ENCODE assay signal across 8 mouse cellular contexts in the genomic region with DNA sequence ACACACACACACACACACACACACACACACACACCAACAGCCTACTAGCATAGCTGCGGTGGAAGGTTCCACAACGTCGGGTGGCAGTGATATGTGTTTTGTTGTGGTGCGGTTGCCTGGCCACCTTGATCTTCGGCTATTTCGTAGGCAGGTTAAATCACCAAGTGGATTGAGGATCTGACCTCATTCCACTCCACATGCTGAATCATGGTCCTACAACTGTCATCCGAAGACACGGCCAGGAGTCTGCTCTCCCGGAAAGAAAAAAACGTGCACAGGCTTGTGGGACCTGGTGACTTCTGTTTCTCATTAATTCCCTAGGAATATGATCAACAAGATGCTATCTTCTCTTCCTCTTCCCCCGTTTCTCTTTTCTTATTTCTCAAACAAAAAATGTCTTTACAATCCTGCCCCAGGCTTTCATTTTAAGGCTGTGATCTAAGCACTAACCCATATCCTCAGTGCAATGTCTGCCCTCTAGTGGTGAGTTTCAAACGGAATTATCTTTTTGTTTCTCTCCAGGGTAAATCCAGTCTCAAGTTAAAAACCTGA. TPM values are rescaled to one million over a fixed set of nuclear protein-coding genes. Genes with fewer than 3 reads are reported as not detected.
DNase-seq lines count a peak whose midpoint lies in the region; ATAC-seq lines count a peak whose summit lies in the region.

No protein-coding gene starts in this region.

- WGBS in forebrain, embryonic 12.5 days = 66% methylated on average over 12 of the region's 12 CpGs
- WGBS in macrophage (ENCODE audit: missing documents) = under 1% methylated on average over 12 of the region's 12 CpGs

- H3K9me3 ChIP-seq in forebrain, embryonic 12.5 days = no peaks in the 10 kb centered on the region

- peak overlapping the region; percentile 44 for H3K4me3 ChIP-seq in brown adipose tissue, adult 24 weeks (ENCODE audit: insufficient read depth, low read depth, low read length)
- H3K4me3 ChIP-seq in forebrain, embryonic 12.5 days (replicated peaks) = no peak overlapping the region
- H3K4me3 ChIP-seq in macrophage (ENCODE audit: inconsistent target) = peak overlapping the region; percentile 39

- peak; percentile 80 for ATAC-seq in forebrain, embryonic 12.5 days (ENCODE audit: low FRiP score)
- ATAC-seq in hematopoietic stem cell, adult 5-6 weeks (replicated peaks in 1 of 2; ENCODE audit: insufficient read depth in 1 of 2, low FRiP score in 2 of 2, low TSS enrichment in 1 of 2, low read depth in 1 of 2, poor library complexity in 2 of 2, severe bottlenecking in 2 of 2) = peak; percentile 99 to 100

- peak overlapping the region; percentile 86 for H3K27ac ChIP-seq in brown adipose tissue, adult 24 weeks (replicated peaks; ENCODE audit: low read depth, low read length)
- H3K27ac ChIP-seq in forebrain, embryonic 12.5 days = no peak overlapping the region
- peak overlapping the region; percentile 60 for H3K27ac ChIP-seq in macrophage

- H3K79me2 ChIP-seq in macrophage (ENCODE audit: inconsistent target) = no peaks in the 10 kb centered on the region

- H3K4me2 ChIP-seq in forebrain, embryonic 12.5 days = no peak overlapping the region

- H3K36me3 ChIP-seq in forebrain, embryonic 12.5 days (replicated peaks) = no peaks in the 10 kb centered on the region
- no peaks in the 10 kb centered on the region for H3K36me3 ChIP-seq in macrophage (ENCODE audit: inconsistent target)
- no peaks in the 10 kb centered on the region for H3K36me3 ChIP-seq in splenic B cell, adult 2 months (ENCODE audit: control insufficient read depth, insufficient read depth, low read length, poor library complexity, severe bottlenecking)

- no peak overlapping the region for H3K9ac ChIP-seq in forebrain, embryonic 12.5 days

- H3K4me1 ChIP-seq in brown adipose tissue, adult 24 weeks (ENCODE audit: control insufficient read depth, insufficient read depth, insufficient read length, low read length) = no peaks in the 10 kb centered on the region
- peaks cover 7% of the 10 kb centered on the region for H3K4me1 ChIP-seq in forebrain, embryonic 12.5 days

- no peaks in the 10 kb centered on the region for H3K27me3 ChIP-seq in forebrain, embryonic 12.5 days
- H3K27me3 ChIP-seq in splenic B cell, adult 2 months (ENCODE audit: control insufficient read depth, insufficient read depth, low read length, poor library complexity, severe bottlenecking) = no peaks in the 10 kb centered on the region

- peak; percentile 31 for DNase-seq in ovary, postnatal 14 days (ENCODE audit: low spot score)
- no peak for DNase-seq in ovary, postnatal 36 days (ENCODE audit: low spot score)
- peak; percentile 30 to 45 for DNase-seq in layer of hippocampus, postnatal 10 days (ENCODE audit: low spot score in 2 of 2)
- peak; percentile 89 for DNase-seq in splenic B cell, adult 2 months (ENCODE audit: low read depth, low spot score)

RNA-seq across cellular contexts. Expression of a gene that starts 43.6 kb away (rescaled TPM):
- not detected in 2 replicates for polyA plus RNA-seq in brown adipose tissue, adult 24 weeks (2012; ENCODE audit: insufficient read depth, insufficient read length, missing spikeins)
- 0.28 and 0.47 TPM in 2 replicates for polyA plus RNA-seq in forebrain, embryonic 12.5 days (2016; fragmentation: Nextera tagmentation; extraction: Ambion mirVana)
- total RNA-seq in hematopoietic stem cell, adult 5-6 weeks (2017) = not detected in 2 replicates
- total RNA-seq in layer of hippocampus, postnatal 10 days (2021) = under 1 TPM; 0.67 to 0.80 TPM
- under 1 TPM in 10 of 26 experiments, not detected in 16; 0.16 to 0.73 (median 0.35) TPM for total RNA-seq in macrophage (2018; cell fraction: chromatin; rRNA removed)
- total RNA-seq in macrophage (2018; cell fraction: cytosol; rRNA removed) = under 1 TPM in 18 of 26 experiments, not detected in 8; 0.04 to 0.27 (median 0.14) TPM
- total RNA-seq in macrophage (2018; cell fraction: nucleus; rRNA removed) = under 1 TPM in 4 of 26 experiments, not detected in 22; 0.24 to 0.37 (median 0.32) TPM
- 0.20 to 0.27 TPM (median 0.22 TPM) in 3 replicates for polyA plus RNA-seq in macrophage (2018)
